35 mouse cellular contexts compared by ENCODE assay signal in the genomic region with DNA sequence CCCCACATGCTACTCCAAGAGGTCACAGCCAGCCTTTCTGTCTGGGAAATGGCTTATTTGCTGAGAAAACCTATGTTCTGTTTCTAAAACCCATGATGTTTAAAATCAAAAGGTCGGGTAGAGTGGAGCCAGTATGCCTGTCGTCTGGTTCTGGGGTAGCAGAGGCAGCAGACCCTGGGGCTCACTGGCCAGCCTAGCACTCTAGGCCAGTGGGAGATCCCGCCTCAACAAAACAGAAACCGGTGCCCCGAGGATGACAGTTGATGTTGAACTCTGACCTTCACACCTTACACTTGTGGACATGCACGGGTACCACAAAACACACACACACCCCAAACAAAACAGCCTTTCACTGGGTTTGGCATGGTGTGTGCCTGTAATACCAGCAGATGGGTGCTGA.
"Had no signal": no experiment of that assay in that cellular context is flagged by ENCODE, and none has a peak within 500 bp of the region (broad histone marks: within the 10 kb centered on the region; RNA-seq: fewer than 3 reads in every experiment).

No protein-coding gene starts in this region.

- H3K9ac ChIP-seq: heart, embryonic 12.5 days; heart, embryonic 13.5 days; heart, embryonic 15.5 days; hindbrain, embryonic 12.5 days; hindbrain, embryonic 13.5 days; hindbrain, embryonic 14.5 days; hindbrain, embryonic 15.5 days; intestine, embryonic 15.5 days; kidney, embryonic 15.5 days had no signal

- H3K27ac ChIP-seq: heart, embryonic 13.5 days; heart, embryonic 15.5 days; hindbrain, embryonic 10.5 days; hindbrain, embryonic 12.5 days; hindbrain, embryonic 13.5 days; hindbrain, embryonic 14.5 days; hindbrain, embryonic 15.5 days; hindbrain, postnatal 0 days; intestine, embryonic 15.5 days; kidney, embryonic 15.5 days; kidney, postnatal 0 days; layer of hippocampus, adult 2 months had no signal

- H3K4me2 ChIP-seq: heart, embryonic 11.5 days; heart, embryonic 12.5 days; heart, embryonic 13.5 days; heart, embryonic 15.5 days; hindbrain, embryonic 12.5 days; hindbrain, embryonic 13.5 days; hindbrain, embryonic 14.5 days; hindbrain, embryonic 15.5 days; intestine, embryonic 15.5 days; kidney, embryonic 15.5 days had no signal

- DNase-seq: heart, postnatal 10 days; heart, postnatal 14 days; heart, postnatal 36 days; heart, postnatal 4 days; kidney, adult 11 months; kidney, adult 18-20 months; kidney, adult 2 months; kidney, adult 8-10 months; kidney, adult 9 months; kidney, postnatal 10 days; kidney, postnatal 14 days; kidney, postnatal 25 days; kidney, postnatal 36 days; kidney, postnatal 4 days; layer of hippocampus, adult 9-11 months; layer of hippocampus, postnatal 36 days had no signal

- ATAC-seq: hindbrain, embryonic 16.5 days; hindbrain, postnatal 0 days; inflammation-experienced regulatory T-cells, adult 6 months; intestine, embryonic 15.5 days; intestine, embryonic 16.5 days; intestine, postnatal 0 days had no signal

- H3K9me3 ChIP-seq: heart, embryonic 10.5 days; heart, embryonic 12.5 days; heart, embryonic 13.5 days; heart, embryonic 15.5 days; hindbrain, embryonic 10.5 days; hindbrain, embryonic 12.5 days; hindbrain, embryonic 13.5 days; hindbrain, embryonic 15.5 days; intestine, embryonic 15.5 days; kidney, embryonic 15.5 days had no signal

- H3K4me3 ChIP-seq: heart, embryonic 10.5 days; heart, embryonic 12.5 days; heart, embryonic 13.5 days; heart, embryonic 15.5 days; hindbrain, embryonic 10.5 days; hindbrain, embryonic 12.5 days; hindbrain, embryonic 13.5 days; hindbrain, embryonic 15.5 days; intestine, embryonic 15.5 days; kidney, embryonic 15.5 days; layer of hippocampus, adult 2 months had no signal

- H3K27me3 ChIP-seq: heart, embryonic 12.5 days; heart, embryonic 13.5 days; heart, embryonic 15.5 days; hindbrain, embryonic 12.5 days; hindbrain, embryonic 13.5 days; hindbrain, embryonic 15.5 days; intestine, embryonic 15.5 days had no signal
